ENCODE assay signal across 10 mouse cellular contexts in genomic region chr16:95004599-95004998, GRCm38 (mm10).
DNase-seq lines count a peak whose midpoint lies in the region.
"Had no signal": no experiment of that assay in that cellular context is flagged by ENCODE, and none has a peak within 500 bp of the region (broad histone marks: within the 10 kb centered on the region; RNA-seq: fewer than 3 reads in every experiment).

No protein-coding gene starts in this region.

- DNase-seq in kidney, postnatal 4 days: peak; percentile 62 to 66
- DNase-seq in kidney, adult 11 months: no peak
- peak; percentile 61 for DNase-seq in ZHBTc4 (ENCODE audit: low read depth, low spot score)
- DNase-seq in forelimb bud, embryonic 11.5 days (ENCODE audit: low read depth, low spot score): peak; percentile 53
- DNase-seq in retina, postnatal 1 day: peak; percentile 41
- DNase-seq in cerebellum, adult 8-10 months: no peak
- DNase-seq in right cerebral cortex, adult 18-20 months: no peak
- DNase-seq: adrenal gland, adult 8-10 months; cerebellum, adult 11-12 months; lung, postnatal 14 days had no signal

Comparison
In these comparisons a context has a peak if more than half of its experiments do, and no peak if none do; other contexts are left out.
1. DNase-seq: peak in kidney, postnatal 4 days (2 of 2), ZHBTc4 (single experiment), forelimb bud, embryonic 11.5 days (single experiment) and retina, postnatal 1 day (single experiment); none in kidney, adult 11 months (single experiment), cerebellum, adult 8-10 months (single experiment) and right cerebral cortex, adult 18-20 months (single experiment).